Mouse (Mus musculus): ENCODE results near the gene Fam57b.

The Fam57b gene

GRCm38 (mm10) chr7:126823202-126823711 lies 25.8 kb downstream of the Fam57b start:
- no peak for DNase-seq (ENCODE audit: extremely low spot score, low read depth, low spot score)

GRCm38 (mm10) chr7:126823940-126824339 lies 26.5 kb downstream of the Fam57b start:
- no peak for DNase-seq (ENCODE audit: extremely low spot score, low read depth, low spot score)

- no peak for DNase-seq (ENCODE audit: extremely low spot score, low read depth, low spot score)
Observed at GRCm38 (mm10) chr7:126825403-126825802, 27.9 kb downstream of the Fam57b start.

GRCm38 (mm10) chr7:126825952-126826351 lies 28.5 kb downstream of the Fam57b start:
- DNase-seq (ENCODE audit: extremely low spot score, low read depth, low spot score) = no peak

GRCm38 (mm10) chr7:126831539-126831938 lies 34.1 kb downstream of the Fam57b start, which contains the start of gene 4930451I11Rik:
4930451I11Rik (minus strand) TSS chr7:126831639.
- DNase-seq (ENCODE audit: extremely low spot score, low read depth, low spot score) = no peak

GRCm38 (mm10) chr7:126832036-126832598 lies 34.6 kb downstream of the Fam57b start:
- DNase-seq (ENCODE audit: extremely low spot score, low read depth, low spot score) = peak; percentile 57

- DNase-seq (ENCODE audit: extremely low spot score, low read depth, low spot score) = no peak
Observed at GRCm38 (mm10) chr7:126833294-126833693, 35.8 kb downstream of the Fam57b start.

- DNase-seq (ENCODE audit: extremely low spot score, low read depth, low spot score) = no peak
Observed at GRCm38 (mm10) chr7:126843276-126843675, 45.8 kb downstream of the Fam57b start.

GRCm38 (mm10) chr7:126845516-126845915 lies 48.0 kb downstream of the Fam57b start:
- no peak for DNase-seq (ENCODE audit: extremely low spot score, low read depth, low spot score)

GRCm38 (mm10) chr7:126847116-126847420 lies 49.6 kb downstream of the Fam57b start, which contains the start of gene Doc2a:
Doc2a (plus strand) TSS chr7:126847416.
- DNase-seq (ENCODE audit: extremely low spot score, low read depth, low spot score) = no peak

- DNase-seq (ENCODE audit: extremely low spot score, low read depth, low spot score) = no peak
Observed at GRCm38 (mm10) chr7:126847421-126848398, 50.2 kb downstream of the Fam57b start.

GRCm38 (mm10) chr7:126848794-126849193 lies 51.3 kb downstream of the Fam57b start:
- no peak for DNase-seq (ENCODE audit: extremely low spot score, low read depth, low spot score)

- no peak for DNase-seq (ENCODE audit: extremely low spot score, low read depth, low spot score)
Observed at GRCm38 (mm10) chr7:126850161-126850560, 52.7 kb downstream of the Fam57b start.

GRCm38 (mm10) chr7:126851192-126851591 lies 53.7 kb downstream of the Fam57b start:
- DNase-seq (ENCODE audit: extremely low spot score, low read depth, low spot score) = no peak

- DNase-seq (ENCODE audit: extremely low spot score, low read depth, low spot score) = no peak
Observed at GRCm38 (mm10) chr7:126853454-126853853, 56.0 kb downstream of the Fam57b start.

GRCm38 (mm10) chr7:126855641-126856040 lies 58.2 kb downstream of the Fam57b start:
- no peak for DNase-seq (ENCODE audit: extremely low spot score, low read depth, low spot score)

- no peak for DNase-seq (ENCODE audit: extremely low spot score, low read depth, low spot score)
Observed at GRCm38 (mm10) chr7:126856741-126857420, 59.4 kb downstream of the Fam57b start.

- DNase-seq (ENCODE audit: extremely low spot score, low read depth, low spot score) = no peak
Observed at GRCm38 (mm10) chr7:126860987-126861386, 63.5 kb downstream of the Fam57b start.

GRCm38 (mm10) chr7:126861429-126862130 lies 64.1 kb downstream of the Fam57b start, which contains the start of gene Hirip3:
Hirip3 (plus strand) TSS chr7:126861972.
- peak; percentile 83 for DNase-seq (ENCODE audit: extremely low spot score, low read depth, low spot score)

GRCm38 (mm10) chr7:126862147-126862784 lies 64.8 kb downstream of the Fam57b start, which contains the start of gene Ino80e:
Ino80e (minus strand) TSS chr7:126862377.
- peak; percentile 96 for DNase-seq (ENCODE audit: extremely low spot score, low read depth, low spot score)

Data from hindlimb bud, embryonic 11.5 days (tissue).